Mouse (Mus musculus): ENCODE data around the gene Gal3st2c. TPM values are rescaled to one million over a fixed set of nuclear protein-coding genes. Genes with fewer than 3 reads are reported as not detected.
"Not testable (repeated sequence)": the region's sequence is repeated elsewhere in the genome, so short reads cannot be mapped to it uniquely, and the experiment has no call there.

Gene Gal3st2c
- total RNA-seq, 2 experiments from 2014 or later, result 0.05 TPM; not detected in 1

DNA sequence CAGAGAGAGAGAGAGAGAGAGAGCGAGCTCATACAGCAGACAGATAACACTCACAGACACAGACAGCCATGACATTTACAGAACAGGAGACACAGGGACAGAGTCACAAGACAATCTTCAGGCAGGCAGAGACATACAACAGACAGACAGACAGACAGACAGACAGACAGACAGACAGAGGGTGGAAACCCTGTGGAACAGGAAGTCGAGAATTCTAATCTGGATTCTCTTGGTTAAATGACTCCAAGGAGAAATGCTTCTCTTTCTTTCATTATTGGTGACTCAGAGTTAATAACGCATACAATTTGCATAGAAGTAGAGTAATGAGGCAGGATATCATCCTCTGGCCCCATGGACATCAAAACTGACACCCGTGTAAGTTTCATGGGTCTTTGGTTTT is 56.2 kb downstream of the Gal3st2c start:
- DNase-seq, result no peak

DNA sequence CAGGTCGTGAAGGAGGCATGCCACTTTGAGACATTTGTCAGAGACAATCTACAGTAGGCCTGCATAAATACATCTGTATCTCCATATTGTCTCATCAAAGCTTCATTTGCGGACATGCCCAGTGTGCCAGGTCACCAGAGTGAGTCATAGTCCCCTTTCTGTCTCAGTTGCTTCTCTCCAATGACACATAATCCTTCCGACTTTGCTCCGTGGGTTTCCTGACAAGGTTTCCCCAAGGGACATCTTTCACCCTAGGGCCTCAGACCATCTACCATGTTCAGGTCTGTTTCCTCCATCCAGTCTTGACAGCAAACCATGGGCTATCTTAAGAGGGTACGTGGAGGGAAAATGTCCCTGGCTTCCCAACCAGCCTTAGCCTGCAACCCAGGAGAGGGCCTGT is 60.8 kb downstream of the Gal3st2c start:
- no peak for DNase-seq

DNA sequence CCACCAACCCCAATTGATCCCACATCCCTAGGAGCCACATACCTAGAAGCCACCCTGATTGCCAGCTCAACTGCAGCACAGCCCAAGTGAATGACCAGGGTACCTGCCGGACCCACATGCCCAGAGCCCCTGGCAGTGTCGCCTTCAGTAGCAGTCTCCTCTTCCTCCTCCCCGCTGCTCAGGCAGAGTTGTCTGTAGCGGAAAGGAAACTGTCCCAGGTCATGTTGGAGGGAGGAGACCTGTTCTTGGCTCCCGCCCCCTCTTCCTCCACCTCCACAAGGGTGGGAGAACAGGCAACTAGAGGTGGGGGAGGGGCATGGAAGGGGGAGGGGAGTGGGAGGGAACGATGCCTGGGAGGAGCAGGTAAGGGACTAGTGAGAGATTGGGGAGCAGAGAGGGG is 62.1 kb downstream of the Gal3st2c start, which contains the start of gene Pdcd1:
TSS of gene Pdcd1 (minus strand) at position 181 of the 400 bp plus-strand sequence.
- no peak for DNase-seq

DNA sequence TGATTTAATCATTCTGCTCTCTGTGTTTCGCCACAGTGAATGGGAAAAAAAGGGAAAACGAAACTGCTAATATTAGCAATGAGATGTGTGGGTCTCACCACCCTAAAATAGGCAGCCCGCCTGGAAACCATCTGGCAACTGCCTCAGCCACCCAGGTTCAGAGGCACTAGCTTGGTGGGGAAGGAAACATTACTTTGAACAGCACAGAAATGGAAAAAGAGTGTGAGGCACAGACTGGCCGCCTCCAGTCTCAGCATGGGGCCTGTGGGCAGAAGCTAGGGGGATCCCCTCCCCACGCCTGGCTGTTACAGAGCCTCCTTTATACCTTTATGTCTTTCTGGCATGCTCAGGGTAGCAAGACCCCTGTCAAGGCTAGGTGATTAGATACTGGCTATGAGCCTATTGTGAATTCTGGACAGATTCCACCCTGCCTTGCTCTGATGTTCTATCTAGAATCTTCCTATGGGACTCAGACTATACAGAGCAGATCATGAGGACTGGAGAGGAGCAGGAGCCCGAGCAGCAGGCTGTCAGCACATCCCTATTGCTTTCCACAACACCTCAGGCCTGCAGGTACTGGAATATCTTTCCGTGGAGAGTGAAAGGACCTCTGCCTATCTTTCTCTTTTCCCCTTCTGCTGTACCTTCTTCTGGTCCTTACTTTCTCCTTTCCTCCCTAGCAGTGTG is 63.4 kb downstream of the Gal3st2c start:
- no peak for DNase-seq

DNA sequence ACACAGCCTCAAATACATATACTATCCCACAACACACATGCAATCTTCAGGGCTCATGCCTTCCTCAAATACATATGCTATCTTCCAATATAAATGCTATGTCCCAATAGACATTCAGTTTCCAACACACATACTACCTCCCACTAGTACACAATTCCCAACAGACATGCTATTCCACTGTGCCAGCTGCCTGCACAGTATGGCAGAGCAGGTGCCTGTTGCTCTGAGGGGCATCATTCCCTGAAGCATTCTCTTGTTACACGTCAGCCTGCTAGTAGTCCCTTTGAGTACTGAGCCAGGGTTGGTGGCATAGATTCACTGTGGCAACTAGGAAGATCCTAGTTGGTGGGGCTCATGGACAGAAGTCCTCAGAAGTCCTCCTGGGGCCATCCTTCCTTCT is 64.2 kb downstream of the Gal3st2c start:
- no peak for DNase-seq

DNA sequence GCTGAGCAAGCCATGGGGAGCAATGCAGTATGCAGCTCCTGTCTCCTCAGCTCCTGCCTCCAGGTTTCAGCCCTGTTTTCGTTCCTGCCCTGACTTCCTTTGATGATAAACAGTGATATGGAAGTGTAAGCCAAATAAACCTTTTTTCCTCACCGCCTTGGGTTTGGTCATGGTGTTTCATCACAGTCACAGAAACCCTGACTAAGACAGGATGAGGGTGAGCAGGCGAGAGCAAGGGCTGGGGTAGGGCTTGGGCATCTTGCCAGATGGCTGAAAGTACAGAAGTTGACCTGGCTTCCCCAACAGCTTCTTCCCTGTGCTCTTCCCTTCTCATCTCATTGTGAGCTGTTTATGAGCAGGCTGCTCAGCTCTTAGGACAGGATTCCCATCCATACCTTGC is 65.7 kb downstream of the Gal3st2c start:
- DNase-seq, result no peak

DNA sequence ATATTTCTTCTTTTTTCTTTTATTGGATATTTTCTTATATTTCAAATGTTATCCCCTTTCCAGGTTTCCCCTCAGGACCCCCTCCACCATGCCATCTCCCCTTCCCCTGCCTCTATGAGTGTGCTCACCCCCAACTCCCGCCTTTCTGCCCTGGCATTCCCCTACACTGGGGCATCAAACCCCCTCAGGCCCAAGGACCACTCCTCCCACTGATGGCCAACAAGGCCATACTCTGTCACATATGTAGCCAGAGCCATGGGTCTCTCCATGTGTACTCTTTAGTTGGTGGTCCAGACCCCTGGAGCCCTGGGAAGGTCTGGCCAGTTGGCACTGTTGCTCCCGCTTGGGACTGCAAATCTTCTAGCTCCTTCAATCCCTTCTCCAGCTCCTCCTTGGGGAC is 67.1 kb downstream of the Gal3st2c start:
- no peak for DNase-seq

DNA sequence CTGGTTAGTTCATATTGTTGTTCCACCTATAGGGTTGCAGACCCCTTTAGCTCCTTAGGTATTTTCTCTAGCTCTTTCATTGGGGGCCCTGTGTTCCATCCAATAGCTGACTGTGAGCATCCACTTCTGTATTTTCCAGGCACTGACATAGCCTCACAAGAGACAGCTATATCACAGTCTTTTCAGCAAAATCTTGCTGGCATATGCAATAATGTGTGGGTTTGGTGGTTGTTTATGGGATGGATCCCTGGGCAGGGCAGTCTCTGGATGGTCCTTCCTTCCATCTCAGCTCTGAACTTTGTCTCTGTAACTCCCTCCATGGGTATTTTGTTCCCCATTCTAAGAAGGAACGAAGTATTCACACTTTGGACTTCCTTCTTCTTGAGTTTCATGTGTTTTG is 68.0 kb downstream of the Gal3st2c start:
- DNase-seq, result not testable (repeated sequence)

Other genes with a start within 250 kb of the Gal3st2c start
- gene Atg4b, start 239.0 kb upstream of the Gal3st2c start, total RNA-seq (2021), result 10 to 100 TPM; 24.4 to 26.3 TPM
- gene Thap4, start 235.6 kb upstream of the Gal3st2c start, total RNA-seq (2021), result 10 to 100 TPM; 61.0 to 63.9 TPM
- gene Dtymk, start 188.6 kb upstream of the Gal3st2c start, total RNA-seq (2021), result 10 to 100 TPM; 15.7 to 16.4 TPM
- 1 to 10 TPM; 3.1 TPM for gene Ing5, start 186.5 kb upstream of the Gal3st2c start, total RNA-seq (2021)
- gene D2hgdh, start 165.6 kb upstream of the Gal3st2c start, total RNA-seq (2021), result 10 to 100 TPM; 18.4 to 23.1 TPM
- gene Gal3st2, start 129.2 kb upstream of the Gal3st2c start, total RNA-seq (2021), result not detected
- gene Gal3st2b, start 72.2 kb upstream of the Gal3st2c start, total RNA-seq (2021), result not detected
- gene Neu4, start 29.9 kb downstream of the Gal3st2c start, total RNA-seq (2021), result not detected
- gene Pdcd1, start 62.0 kb downstream of the Gal3st2c start, total RNA-seq (2021), result under 1 TPM in 1 of 2 experiments, not detected in 1; 0.13 TPM

All from gastrocnemius, postnatal 25 days (tissue).